Comparison of ENCODE assay signal across 18 mouse cellular contexts in the genomic region with DNA sequence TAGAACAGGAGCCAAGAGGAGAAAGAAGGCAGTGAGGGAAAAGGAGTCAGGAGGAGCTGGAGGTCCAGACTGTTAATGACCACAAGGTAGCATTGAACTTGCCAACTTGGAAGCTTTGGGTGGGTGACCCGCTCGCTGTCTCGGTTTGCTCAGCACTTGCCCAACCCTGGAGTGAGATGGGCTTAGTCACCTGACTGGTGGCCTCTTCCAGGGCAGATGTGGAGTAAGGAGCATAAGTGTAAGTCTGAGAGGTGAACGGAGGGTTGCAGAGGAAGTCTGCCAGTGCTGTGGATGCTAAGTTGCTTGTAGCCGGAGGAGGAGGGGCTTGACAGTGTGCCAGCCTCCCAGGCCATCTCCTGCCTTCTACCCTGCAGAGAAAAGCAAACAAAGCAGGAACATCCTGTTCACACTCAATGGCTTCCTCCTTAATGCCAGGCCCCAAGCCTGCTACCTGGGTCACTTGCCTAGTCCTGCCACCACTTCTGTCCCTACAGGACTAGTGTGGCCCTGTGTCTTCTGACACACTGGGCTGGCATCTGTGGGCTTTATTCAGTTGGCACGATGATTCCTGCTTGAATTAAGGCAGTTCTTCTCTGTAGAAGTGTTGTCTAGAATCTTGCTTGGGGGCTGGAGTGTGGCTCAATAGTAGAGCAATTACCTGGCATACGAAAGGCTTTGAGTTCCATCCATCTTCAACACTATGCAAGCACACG. TPM values are rescaled to one million over a fixed set of nuclear protein-coding genes. Genes with fewer than 3 reads are reported as not detected.
DNase-seq lines count a peak whose midpoint lies in the region; ATAC-seq and TF ChIP-seq lines count a peak whose summit lies in the region.
"Had no signal": no experiment of that assay in that cellular context is flagged by ENCODE, and none has a peak within 500 bp of the region (broad histone marks: within the 10 kb centered on the region; RNA-seq: fewer than 3 reads in every experiment).

No protein-coding gene starts in this region.

- no peak overlapping the region for H3K9ac ChIP-seq in kidney, embryonic 14.5 days (ENCODE audit: low read depth, low read length)
- H3K9ac ChIP-seq in forebrain, embryonic 11.5 days (ENCODE audit: low read length): no peak overlapping the region
- H3K9ac ChIP-seq: embryonic facial prominence, embryonic 15.5 days; liver, embryonic 12.5 days; neural tube, embryonic 13.5 days had no signal

- no peak overlapping the region for H3K4me3 ChIP-seq in kidney, adult 2 months (ENCODE audit: insufficient read depth, low read depth, low read length)
- H3K4me3 ChIP-seq in kidney, embryonic 14.5 days (ENCODE audit: low read length): no peak overlapping the region
- no peak overlapping the region for H3K4me3 ChIP-seq in forebrain, embryonic 11.5 days (ENCODE audit: low read depth, low read length)
- H3K4me3 ChIP-seq: embryonic facial prominence, embryonic 15.5 days; liver, embryonic 12.5 days; megakaryocyte, embryonic 14.5 days; neural tube, embryonic 13.5 days had no signal

- no peak for TF ChIP-seq CTCF in kidney, adult 2 months (conservative IDR thresholded peaks at IDR 0.05; ENCODE audit: insufficient read depth, insufficient read length, low read depth, low read length)

- H3K9me3 ChIP-seq in kidney, embryonic 14.5 days (ENCODE audit: control insufficient read depth, low read length): no peaks in the 10 kb centered on the region
- H3K9me3 ChIP-seq in forebrain, embryonic 11.5 days (ENCODE audit: control insufficient read depth, low read length): no peaks in the 10 kb centered on the region
- H3K9me3 ChIP-seq: embryonic facial prominence, embryonic 15.5 days; liver, embryonic 12.5 days; megakaryocyte, embryonic 14.5 days; neural tube, embryonic 13.5 days had no signal

- H3K27ac ChIP-seq in kidney, adult 2 months (ENCODE audit: insufficient read depth, low read depth, low read length): no peak overlapping the region
- H3K27ac ChIP-seq in kidney, embryonic 14.5 days (ENCODE audit: low read depth, low read length): no peak overlapping the region
- H3K27ac ChIP-seq in forebrain, embryonic 11.5 days (ENCODE audit: low read depth, low read length): no peak overlapping the region
- H3K27ac ChIP-seq: embryonic facial prominence, embryonic 15.5 days; liver, embryonic 12.5 days; neural tube, embryonic 13.5 days had no signal

- no peak for ATAC-seq in kidney, embryonic 14.5 days (ENCODE audit: low FRiP score, low TSS enrichment)
- peak; percentile 41 to 63; a peak in 3 of 4 replicates for ATAC-seq in hematopoietic stem cell, adult 5-6 weeks (replicated peaks in 1 of 2; ENCODE audit: insufficient read depth in 1 of 2, low FRiP score in 2 of 2, low TSS enrichment in 1 of 2, low read depth in 1 of 2, poor library complexity in 2 of 2, severe bottlenecking in 2 of 2)
- ATAC-seq in forebrain, embryonic 11.5 days (replicated peaks; ENCODE audit: low FRiP score): no peak
- ATAC-seq: forebrain, embryonic 16.5 days; intestine, embryonic 16.5 days; liver, embryonic 12.5 days had no signal

- no peak for TF ChIP-seq POLR2A in kidney, adult 2 months (IDR thresholded peaks at IDR 0.05; ENCODE audit: low read depth, low read length)

- no peaks in the 10 kb centered on the region for H3K36me3 ChIP-seq in kidney, adult 2 months (ENCODE audit: control insufficient read depth, insufficient read depth, low read length)
- H3K36me3 ChIP-seq in kidney, embryonic 14.5 days (ENCODE audit: control insufficient read depth, insufficient read depth, low read length): no peaks in the 10 kb centered on the region
- no peaks in the 10 kb centered on the region for H3K36me3 ChIP-seq in forebrain, embryonic 11.5 days (ENCODE audit: control insufficient read depth, insufficient read depth, low read length)
- H3K36me3 ChIP-seq: embryonic facial prominence, embryonic 15.5 days; liver, embryonic 12.5 days; neural tube, embryonic 13.5 days had no signal

- no peaks in the 10 kb centered on the region for H3K27me3 ChIP-seq in kidney, adult 2 months (replicated peaks; ENCODE audit: control insufficient read depth, insufficient read depth, low read length)
- no peaks in the 10 kb centered on the region for H3K27me3 ChIP-seq in kidney, embryonic 14.5 days (ENCODE audit: control insufficient read depth, insufficient read depth, low read length)
- H3K27me3 ChIP-seq in forebrain, embryonic 11.5 days (ENCODE audit: control insufficient read depth, insufficient read depth, low read length): no peaks in the 10 kb centered on the region
- H3K27me3 ChIP-seq: neural tube, embryonic 13.5 days had no signal

- H3K4me2 ChIP-seq in kidney, embryonic 14.5 days (replicated peaks; ENCODE audit: low read depth, low read length): no peak overlapping the region
- no peak overlapping the region for H3K4me2 ChIP-seq in forebrain, embryonic 11.5 days (ENCODE audit: low read depth, low read length, severe bottlenecking)
- H3K4me2 ChIP-seq: embryonic facial prominence, embryonic 15.5 days; heart, embryonic 11.5 days; liver, embryonic 12.5 days; neural tube, embryonic 13.5 days had no signal

- H3K4me1 ChIP-seq in kidney, adult 2 months (ENCODE audit: control insufficient read depth, insufficient read depth, low read length): peaks cover 26% of the 10 kb centered on the region
- H3K4me1 ChIP-seq in kidney, embryonic 14.5 days (ENCODE audit: control insufficient read depth, insufficient read depth, low read length): no peaks in the 10 kb centered on the region; the same call in 1 of the 2 replicates
- peaks cover 4% of the 10 kb centered on the region; the same call in 1 of the 2 replicates for H3K4me1 ChIP-seq in forebrain, embryonic 11.5 days (replicated peaks; ENCODE audit: control insufficient read depth, insufficient read depth, low read length)

- 69% methylated on average over 8 of the region's 8 CpGs for WGBS in kidney, adult 2 months
- 89% methylated on average over 8 of the region's 8 CpGs for WGBS in kidney, embryonic 14.5 days
- 91% methylated on average over 8 of the region's 8 CpGs for WGBS in forebrain, embryonic 11.5 days

- DNase-seq in kidney, adult 2 months: peak; percentile 73
- DNase-seq in NIH3T3 (ENCODE audit: low read depth): peak; percentile 74
- peak; percentile 52 for DNase-seq in lung, postnatal 14 days
- no peak for DNase-seq in forebrain, embryonic 11.5 days (ENCODE audit: low spot score)
- DNase-seq in ovary, postnatal 36 days (ENCODE audit: low spot score): no peak
- DNase-seq: gastrocnemius, postnatal 25 days; heart, postnatal 36 days; spleen, adult 18-20 months had no signal

RNA-seq across cellular contexts. Expression of gene Cdk18, which starts 6.6 kb away (rescaled TPM):
- 69.3 and 73.8 TPM in 2 replicates for polyA plus RNA-seq in kidney, adult 2 months (2012; rRNA removed)
- 6.3 and 6.5 TPM in 2 replicates for polyA plus RNA-seq in kidney, embryonic 14.5 days (2014; fragmentation: Nextera tagmentation; extraction: Ambion mirVana)
- total RNA-seq in hematopoietic stem cell, adult 5-6 weeks (2017): 4.5 and 6.4 TPM in 2 replicates
- 0.35 and 0.96 TPM in 2 replicates for polyA plus RNA-seq in forebrain, embryonic 11.5 days (2014; fragmentation: Nextera tagmentation; extraction: Ambion mirVana)

RNA-seq across cellular contexts. Expression of gene Lemd1, which starts 45.1 kb away (rescaled TPM):
- polyA plus RNA-seq in kidney, adult 2 months (2012; rRNA removed): not detected in 2 replicates
- polyA plus RNA-seq in kidney, embryonic 14.5 days (2014; fragmentation: Nextera tagmentation; extraction: Ambion mirVana): 0.37 TPM in 1 of 2 replicates, not detected in the other
- not detected in 2 replicates for total RNA-seq in hematopoietic stem cell, adult 5-6 weeks (2017)
- polyA plus RNA-seq in forebrain, embryonic 11.5 days (2014; fragmentation: Nextera tagmentation; extraction: Ambion mirVana): 8.1 and 12.1 TPM in 2 replicates
- total RNA-seq: CH12.LX; gastrocnemius, postnatal 25 days; heart, postnatal 36 days had no signal
- polyA plus RNA-seq: heart, embryonic 11.5 days; intestine, embryonic 16.5 days; liver, embryonic 12.5 days had no signal

RNA-seq across cellular contexts. Expression of gene AC124108.1, which starts 45.1 kb away (rescaled TPM):
- polyA plus RNA-seq in kidney, adult 2 months (2012; rRNA removed): not detected in 2 replicates
- 0.05 and 0.09 TPM in 2 replicates for polyA plus RNA-seq in kidney, embryonic 14.5 days (2014; fragmentation: Nextera tagmentation; extraction: Ambion mirVana)
- not detected in 2 replicates for total RNA-seq in hematopoietic stem cell, adult 5-6 weeks (2017)
- polyA plus RNA-seq in forebrain, embryonic 11.5 days (2014; fragmentation: Nextera tagmentation; extraction: Ambion mirVana): 4.7 and 5.6 TPM in 2 replicates
- total RNA-seq: CH12.LX; gastrocnemius, postnatal 25 days; heart, postnatal 36 days had no signal
- polyA plus RNA-seq: liver, embryonic 12.5 days had no signal

Comparison
In these comparisons a context has a peak if more than half of its experiments do, and no peak if none do; other contexts are left out.
1. DNase-seq: peak in kidney, adult 2 months (single experiment), NIH3T3 (single experiment) and lung, postnatal 14 days (single experiment); none in forebrain, embryonic 11.5 days (single experiment) and ovary, postnatal 36 days (single experiment).
2. ATAC-seq: peak in hematopoietic stem cell, adult 5-6 weeks (2 of 2); none in kidney, embryonic 14.5 days (single experiment) and forebrain, embryonic 11.5 days (single experiment).